Mouse (Mus musculus): ENCODE results near the gene Flna.

Flna gene

DNA sequence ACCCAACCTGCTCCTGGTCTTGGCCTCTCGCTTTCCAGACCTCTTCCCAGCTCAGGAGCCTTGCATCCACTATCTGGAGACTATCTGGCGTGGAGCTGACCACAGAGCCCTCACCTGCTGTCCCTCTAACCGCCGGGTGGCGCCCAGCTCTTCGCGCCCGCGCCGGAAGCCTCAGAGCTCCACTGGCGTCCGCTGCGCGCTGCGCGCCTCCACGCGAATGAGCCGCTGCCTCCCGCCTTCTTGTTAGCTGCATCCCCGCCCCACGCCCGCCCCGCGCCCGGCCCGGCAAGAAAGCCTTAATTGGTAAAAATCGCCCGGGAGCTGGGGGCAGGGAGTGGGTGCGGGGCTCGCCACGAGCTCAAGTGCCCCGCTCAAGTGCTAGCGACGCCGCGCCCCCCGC lies at the start of gene Flna:
TSS of gene Flna (minus strand) at position 206 of the 400 bp plus-strand sequence.
- DNase-seq (ENCODE audit: low read depth): peak; percentile 79

DNA sequence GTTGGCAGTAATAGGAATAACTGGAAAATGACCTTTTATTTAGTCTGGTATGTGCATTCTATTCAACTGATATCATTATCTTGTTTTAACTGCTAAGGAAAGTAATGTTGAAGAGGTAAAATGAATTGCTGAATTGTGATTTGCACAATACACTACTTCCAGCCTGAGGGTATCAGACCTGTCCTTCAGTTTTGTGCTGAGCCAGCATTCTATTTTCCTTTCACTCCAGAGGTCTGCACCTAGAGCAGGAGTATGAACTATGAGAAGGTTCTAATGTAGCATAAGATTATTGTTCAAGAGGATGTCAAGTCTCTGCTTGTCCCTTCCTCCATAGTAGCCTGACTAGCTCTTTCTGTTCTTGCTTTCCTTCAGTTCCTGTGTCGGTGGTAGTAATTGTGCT lies 48.7 kb upstream of the Flna start:
- DNase-seq (ENCODE audit: low read depth): no peak

DNA sequence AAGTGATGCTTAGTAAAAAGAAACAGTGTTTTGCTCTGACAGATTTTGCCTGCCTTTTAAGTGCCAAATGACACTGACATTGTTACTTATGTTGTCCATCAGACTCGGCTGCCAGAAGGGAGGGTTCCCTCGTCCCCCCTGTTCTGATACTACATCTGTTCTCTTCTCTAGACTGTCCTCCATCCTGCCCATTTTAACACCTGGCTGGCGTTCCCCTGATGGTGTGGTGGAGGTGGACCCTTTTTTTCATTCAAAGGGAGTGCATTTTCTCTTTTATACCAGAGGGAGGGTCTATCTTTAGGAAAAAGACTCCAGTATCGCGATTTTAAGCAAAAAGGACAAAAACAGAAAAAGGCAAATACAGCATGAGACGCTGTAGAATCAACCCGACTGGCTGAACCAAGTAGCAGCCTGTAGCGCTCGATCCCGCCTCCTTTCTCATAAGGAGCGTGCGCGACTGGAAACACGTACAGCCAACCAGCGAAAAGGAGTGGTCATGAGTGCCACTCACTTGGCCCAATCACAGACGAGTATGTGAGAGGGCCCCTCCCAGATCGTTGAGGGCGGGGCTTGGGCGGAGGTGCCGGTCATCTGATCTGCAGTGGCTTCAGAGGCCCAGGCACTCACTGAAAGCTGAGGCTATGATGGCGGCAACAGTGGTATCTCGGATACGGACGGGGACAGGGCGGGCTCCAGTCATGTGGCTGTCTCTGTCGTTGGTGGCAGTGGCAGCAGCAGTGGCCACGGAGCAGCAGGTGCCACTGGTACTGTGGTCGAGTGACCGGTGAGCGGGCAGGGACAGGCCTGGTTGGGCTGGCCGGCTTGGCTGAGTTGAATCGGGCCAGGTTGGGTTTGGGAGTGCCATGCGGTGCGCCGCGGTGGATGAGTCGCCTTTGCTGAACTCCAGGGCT lies 47.2 kb upstream of the Flna start, which contains the start of gene Atp6ap1:
TSS of gene Atp6ap1 (plus strand) at position 560 of the 911 bp plus-strand sequence.
- DNase-seq (ENCODE audit: low read depth): peak; percentile 95

DNA sequence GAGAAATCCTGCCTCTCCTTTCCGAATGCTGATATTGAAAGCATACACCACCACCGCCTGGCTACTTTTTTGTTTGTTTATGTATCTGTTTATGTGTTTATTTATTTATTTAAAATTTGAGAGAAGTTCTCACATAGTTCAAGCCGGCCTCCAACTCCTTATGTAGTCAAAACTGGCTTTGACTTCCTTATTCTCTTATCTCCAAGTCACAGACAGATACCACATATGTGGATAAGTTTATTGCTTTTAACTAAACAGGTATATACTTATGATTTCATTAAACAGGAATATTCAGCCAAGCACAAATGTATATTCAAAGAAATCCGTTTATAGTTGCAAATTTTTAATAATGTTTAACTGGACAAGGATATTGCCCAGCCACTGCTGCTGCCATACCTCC lies 43.8 kb upstream of the Flna start:
- DNase-seq (ENCODE audit: low read depth): no peak

DNA sequence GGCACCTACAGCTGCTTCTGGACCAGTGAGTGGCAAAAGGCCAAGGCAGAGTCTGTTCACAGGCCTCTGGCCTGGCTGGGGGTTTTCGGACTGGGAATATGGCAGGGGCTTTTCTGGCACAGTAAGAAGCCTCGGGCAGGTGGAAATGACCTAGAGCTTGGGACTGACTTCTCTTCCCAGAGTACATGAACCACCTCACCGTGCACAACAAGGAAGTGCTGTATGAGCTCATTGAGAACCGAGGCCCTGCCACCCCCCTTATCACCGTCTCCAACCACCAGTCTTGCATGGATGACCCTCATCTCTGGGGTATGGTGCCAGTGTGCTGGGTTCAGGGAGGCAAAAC lies 33.4 kb upstream of the Flna start:
- no peak for DNase-seq (ENCODE audit: low read depth)

DNA sequence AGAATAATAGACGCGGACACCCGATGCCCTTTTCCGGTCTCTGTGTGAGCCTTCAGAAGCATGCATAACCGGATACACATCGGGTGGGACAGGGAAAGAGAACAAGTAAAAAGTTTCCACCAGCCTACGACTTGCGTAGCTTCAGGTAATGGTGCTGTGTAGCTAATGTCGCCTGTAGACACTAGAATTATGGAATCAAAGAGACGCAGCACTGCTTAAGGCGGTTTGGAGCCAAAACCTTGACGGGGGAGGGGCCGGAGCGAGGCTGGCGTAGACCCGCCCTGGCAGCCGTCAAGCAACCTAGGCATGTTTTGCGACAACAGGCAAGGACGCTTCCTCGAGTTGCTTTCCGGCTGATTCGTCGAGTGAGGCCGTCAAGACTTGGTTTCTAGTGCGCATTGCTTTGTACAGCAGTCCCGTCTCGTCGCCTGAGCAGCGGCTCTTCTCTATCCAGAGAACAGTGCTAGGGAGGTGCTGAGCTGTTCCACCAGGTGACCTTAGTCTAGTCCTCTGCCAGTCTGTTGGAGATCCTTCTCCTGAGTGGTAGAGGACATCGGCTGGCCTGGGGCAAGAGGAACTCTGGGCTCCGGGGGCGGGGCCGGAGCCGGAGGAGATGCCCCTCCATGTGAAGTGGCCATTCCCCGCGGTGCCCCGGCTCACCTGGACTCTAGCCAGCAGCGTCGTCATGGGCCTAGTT lies 32.9 kb upstream of the Flna start:
- peak; percentile 90 for DNase-seq (ENCODE audit: low read depth)

DNA sequence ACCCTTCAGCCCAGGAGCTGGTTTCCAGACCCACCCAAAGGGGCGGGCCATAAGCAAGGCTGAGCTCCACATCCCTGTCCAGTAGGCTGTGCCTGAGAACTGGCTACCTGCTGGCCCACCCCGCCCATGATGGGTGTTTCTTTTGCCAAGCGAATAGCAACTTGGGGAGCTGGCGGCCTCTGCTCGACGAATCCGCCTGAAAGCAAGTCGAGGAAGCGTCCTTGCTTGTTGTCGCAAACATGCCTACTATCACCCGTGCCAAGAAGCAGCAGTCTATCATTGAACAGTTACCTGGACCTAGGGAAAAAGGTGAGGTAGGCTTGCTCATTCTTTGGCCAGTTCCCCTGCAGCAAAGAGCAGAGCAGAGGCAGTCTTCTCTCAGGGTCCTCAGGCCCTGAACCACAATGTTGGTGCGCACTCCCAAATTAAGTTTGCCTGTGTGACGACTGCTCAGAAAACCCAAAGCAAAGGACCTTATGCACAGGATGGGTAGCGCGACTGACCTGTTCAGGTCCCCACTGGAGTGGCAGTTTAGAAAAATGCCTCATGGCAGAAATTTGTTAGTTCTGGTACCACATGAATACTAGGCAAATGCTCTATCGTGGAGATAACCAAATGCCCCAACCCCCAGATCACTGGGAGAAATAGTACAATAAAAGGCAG lies 32.2 kb upstream of the Flna start, which contains the start of the genes Taz and Dnase1l1:
TSS of gene Taz (plus strand) at position 181 of the 663 bp plus-strand sequence.
TSS of gene Dnase1l1 (minus strand) at position 606 of the 663 bp plus-strand sequence.
- DNase-seq (ENCODE audit: low read depth): peak; percentile 89

DNA sequence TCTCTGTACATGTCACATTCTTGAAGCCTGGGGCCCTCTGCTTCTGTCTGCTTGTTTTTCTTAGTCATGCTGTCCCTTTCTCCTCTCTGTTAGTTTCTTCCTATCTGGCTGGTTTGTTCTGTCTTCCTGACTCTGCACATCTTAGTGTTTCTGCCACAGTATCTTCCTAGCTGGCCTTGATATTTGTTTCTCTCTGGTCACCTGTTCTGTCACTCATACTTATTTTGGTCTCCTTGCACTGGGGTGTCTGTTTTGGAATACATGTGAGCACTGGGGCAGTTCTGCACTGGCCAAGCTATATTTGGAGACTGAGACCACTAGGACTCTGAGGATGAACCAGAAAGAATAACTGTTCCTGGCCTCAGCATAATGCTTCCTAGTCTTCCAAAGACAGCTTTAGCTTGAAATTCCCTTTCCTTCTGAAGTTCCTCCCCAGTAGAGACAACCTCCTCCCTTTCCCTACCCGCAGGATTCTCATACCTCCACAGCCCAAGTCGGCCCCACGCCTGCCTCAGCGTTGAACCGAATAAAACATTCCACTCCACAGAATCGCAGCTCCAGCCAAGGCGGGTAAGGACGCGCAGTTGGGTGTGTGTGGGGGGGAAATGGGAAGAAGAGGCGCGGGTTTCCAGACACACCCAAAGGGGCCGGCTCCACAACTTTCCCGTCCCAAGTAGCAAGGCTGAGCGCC lies 31.6 kb upstream of the Flna start:
- no peak for DNase-seq (ENCODE audit: low read depth)

DNA sequence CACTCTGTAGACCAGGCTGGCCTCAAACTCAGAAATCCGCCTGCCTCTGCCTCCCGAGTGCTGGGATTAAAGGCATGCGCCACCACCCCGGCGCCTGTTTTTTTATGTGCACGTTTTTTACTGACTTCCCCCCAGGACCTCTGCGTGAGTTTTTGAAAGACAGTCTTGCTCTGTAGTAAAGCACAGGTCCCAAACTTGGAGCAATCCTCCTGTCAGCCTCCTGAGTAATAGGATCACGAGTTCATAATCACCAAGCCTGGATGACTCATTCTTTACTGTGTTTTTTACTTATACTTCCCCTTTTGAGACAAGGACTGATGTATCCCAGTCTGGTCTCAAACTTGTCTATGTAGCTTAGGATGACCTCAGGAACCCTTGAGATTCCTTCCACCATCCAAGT lies 28.3 kb upstream of the Flna start:
- DNase-seq (ENCODE audit: low read depth): peak; percentile 54

DNA sequence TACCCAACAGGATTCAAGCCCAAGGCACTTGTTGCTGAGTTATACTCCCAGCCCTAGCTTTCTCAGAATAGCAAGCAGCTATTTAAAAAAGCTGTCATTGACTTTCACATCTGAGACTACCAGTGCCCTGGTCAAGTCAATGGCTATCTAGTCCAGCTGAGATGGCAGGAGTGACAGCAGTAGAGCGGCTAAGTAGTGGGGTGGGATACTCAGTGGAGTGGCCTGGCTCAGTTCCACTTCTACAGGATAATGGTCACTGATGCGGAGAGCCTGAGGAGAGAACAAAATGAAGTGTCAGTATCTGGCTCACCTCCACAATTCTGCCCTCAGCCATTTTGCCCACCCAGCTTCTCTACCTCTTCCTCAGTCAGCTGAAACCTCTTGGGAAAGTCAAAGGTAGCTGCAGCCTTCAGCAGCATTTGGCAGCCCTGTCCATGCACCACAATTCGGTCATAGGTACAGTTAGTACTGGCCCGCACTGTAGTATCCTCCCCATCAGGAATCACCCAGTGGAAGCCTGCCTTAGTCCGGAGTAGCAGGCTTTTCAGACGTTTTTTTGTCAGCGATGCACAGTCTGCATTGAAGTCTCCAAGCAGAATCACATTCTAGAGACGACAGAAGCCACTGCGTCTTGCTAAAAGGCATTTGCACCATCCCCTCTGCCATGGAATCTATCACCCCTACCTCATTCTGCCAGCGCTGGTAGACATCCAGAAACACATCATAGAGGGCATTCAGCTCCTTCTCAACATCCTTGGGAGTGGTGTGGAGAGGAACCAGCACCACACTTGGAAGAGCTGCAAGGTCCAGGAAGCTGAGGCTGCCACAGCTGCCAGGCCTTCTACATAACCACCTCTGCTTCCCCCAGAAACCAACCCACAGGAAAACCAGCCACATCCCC lies 24.1 kb upstream of the Flna start:
- DNase-seq (ENCODE audit: low read depth): peak; percentile 48

DNA sequence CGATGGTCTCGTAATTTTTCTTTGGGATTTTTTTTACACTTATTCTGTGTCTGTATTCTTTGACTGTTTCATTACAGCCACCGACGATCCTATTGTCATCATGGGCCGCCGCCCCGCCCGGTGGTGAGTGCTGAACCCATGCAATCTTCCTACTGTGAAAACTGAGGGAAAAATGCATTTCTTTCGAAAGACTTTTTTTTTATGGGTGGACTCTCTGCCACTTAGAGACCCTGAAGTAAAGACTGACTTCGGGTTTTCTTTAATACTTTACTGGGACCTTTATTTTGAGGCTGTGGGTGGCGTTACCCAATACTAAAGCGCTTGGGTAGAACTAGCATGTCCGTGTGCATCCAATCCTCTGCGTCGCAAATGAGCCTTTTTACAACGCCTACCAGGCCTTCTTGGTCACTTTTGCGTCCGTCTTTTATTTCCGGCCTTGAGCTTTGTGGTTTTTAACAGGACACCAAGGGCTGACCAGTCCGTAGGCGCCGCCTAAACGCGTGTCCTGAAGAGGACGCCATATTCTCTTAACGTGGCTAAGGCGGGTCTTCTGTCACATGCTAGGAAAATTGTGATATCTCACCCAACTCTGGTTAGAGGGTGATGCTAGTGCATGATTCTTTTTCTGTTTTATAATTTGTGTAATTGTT lies 21.4 kb upstream of the Flna start:
- peak; percentile 69 for DNase-seq (ENCODE audit: low read depth)

DNA sequence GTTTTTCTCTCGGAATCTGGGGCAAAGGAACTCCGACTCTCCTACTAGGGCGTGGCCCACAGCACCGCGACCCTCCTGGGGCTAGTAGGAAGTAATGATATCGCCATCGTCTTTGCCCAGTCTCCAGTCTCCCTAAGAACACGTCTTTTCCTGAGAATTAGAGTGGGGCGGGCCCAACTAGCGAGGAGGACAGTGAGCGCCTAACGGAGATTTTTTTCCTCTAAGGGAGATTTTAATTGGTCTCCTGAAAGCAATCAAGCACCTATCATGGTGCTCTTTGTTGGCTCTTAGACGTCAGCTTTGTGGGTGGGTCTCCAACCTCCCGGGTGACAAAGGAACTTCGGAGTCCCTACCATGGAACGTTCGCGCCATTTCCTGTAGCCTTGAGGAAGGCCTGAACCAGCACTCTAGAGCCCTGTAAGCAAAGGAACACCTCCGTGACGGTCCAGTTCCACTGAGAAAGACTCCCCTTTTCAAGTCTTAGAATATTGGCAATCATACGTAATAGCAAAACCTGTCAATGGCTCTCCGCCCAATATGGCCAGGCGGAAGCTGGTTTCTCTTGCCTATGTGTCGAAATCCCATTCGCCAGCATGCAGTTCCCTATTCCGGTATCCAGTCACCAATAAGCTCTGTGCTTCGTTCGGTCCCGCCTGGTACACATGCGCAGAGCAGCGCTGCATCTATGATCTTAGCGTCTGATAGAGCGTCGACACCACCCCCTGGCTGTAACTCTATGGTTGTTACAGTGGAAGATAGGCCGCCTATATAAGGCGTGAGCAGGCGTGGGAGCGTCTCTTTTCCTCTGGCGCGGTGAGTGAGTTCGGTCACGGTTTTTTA lies 20.7 kb upstream of the Flna start, which contains the start of gene Rpl10:
TSS of gene Rpl10 (plus strand) at position 751 of the 840 bp plus-strand sequence.
- peak; percentile 96 for DNase-seq (ENCODE audit: low read depth)

DNA sequence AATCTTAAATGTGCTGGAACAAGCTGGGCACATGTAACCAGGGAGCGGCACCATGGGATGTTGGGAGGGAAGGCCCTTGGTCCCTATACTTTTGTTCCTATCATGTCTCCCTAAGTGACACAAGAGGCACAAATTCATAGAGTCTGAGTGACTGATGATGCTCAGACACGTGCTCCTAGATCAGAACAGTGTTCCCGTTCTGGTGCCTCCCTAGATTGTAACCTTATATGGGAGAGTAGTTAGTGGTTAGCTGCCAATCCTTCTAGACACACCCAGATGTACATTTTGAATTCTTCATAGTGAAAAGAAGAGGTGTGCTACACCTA lies 20.1 kb upstream of the Flna start:
- DNase-seq (ENCODE audit: low read depth): no peak

DNA sequence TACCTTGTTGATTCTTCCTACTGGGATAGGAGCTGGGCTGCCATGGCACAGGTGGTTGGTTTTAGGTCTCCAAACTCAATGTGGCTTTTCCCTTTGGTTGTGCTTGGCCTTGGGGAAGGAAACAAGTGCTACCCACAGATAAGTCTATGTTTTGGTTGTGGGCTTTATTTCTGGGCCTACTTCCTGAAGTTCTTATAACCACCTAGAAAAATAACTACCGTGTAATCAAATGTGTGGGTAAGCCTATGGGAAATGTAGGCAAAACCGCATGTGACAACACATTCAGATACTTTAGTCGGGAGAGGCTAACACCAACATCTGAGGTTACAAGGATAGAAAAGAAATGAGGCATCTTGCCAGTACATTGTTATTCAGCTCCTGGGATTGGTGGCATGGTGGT lies 8.1 kb upstream of the Flna start:
- no peak for DNase-seq (ENCODE audit: low read depth)

DNA sequence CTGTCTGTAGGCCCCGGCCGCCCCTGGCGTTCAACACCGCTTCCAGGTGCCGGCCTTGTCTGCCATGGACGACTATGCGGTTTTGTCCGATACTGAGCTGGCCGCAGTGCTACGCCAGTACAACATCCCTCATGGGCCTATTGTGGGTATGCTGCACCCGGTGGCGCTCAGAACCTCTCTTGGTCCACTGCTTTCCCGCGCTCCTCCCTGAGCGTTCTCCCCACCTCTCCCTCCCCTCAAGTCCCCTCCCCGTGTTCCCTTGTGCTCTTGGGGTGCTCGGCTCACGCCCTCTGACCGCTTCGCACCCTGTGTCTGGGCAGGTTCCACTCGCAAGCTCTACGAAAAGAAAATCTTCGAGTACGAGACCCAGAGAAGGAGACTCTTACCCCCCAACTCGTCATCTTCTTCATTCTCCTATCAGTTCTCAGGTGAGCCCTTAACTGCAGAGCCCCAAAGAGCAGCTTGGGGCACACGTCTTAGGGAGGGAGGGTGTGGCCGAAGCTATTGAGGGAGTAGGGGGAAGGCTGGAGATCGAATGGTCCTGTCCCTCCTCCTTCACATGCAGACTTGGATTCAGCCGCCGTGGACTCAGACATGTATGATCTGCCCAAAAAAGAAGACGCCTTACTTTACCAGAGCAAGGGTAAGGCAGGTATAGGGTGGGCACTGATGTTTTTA lies 5.4 kb upstream of the Flna start:
- peak; percentile 34 for DNase-seq (ENCODE audit: low read depth)

DNA sequence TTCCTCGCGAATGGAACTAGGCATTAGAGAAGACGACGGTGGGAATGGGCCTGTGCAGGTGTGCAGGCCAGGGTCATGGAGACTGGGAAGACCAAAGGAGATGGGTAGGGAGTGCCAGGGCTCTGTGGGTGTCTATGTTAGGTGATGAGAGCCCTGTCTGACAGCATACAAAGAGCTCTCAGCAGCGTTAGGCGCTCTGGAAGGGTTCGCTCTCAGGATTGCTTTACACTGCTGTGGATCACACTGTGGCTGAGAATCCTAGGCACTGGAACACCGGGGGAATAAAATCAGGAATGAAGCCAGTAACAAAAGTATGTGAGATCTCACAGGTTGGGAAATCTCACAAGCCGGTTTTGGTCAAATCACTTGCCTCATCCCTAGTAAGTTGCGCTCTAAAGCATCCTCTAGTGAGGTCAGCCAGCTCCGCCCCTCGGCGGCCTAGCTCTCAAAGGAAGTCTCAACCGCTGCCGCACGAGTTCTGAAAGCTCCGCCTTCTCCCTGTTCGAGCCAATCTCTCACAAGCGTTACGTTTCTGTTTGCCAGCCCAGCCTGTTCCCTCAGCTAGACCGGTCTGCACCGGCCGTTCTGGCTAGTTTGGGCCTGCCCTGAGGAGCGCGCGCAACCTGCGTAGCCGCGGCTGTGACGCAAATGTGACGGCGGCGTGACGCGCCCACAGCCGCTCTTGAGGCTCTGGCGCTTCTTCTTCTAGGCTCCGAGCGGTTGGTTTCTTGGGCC lies 4.7 kb upstream of the Flna start, which contains the start of gene Emd:
TSS of gene Emd (plus strand) at position 535 of the 735 bp plus-strand sequence.
- DNase-seq (ENCODE audit: low read depth): peak; percentile 95

DNA sequence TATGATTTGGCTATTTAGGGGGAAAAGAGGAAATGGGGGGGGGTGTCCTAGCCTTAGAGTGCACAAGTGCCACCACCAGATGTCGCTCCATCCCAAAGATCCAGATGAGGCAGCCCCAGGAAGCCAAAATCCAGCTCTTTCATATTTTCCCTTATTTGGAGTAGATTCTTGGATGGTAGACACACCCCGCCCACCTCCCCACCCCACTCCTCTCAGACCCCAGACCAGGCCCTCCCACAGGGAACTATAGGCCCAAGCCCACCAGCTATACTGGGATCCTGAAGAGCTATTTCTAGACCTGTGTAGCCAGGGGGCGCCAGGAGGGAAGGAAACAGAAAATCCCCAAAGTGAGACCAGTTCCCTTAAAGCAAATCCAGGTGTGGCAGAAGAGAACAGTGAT lies 969 bp downstream of the Flna start:
- peak; percentile 83 for DNase-seq (ENCODE audit: low read depth)

DNA sequence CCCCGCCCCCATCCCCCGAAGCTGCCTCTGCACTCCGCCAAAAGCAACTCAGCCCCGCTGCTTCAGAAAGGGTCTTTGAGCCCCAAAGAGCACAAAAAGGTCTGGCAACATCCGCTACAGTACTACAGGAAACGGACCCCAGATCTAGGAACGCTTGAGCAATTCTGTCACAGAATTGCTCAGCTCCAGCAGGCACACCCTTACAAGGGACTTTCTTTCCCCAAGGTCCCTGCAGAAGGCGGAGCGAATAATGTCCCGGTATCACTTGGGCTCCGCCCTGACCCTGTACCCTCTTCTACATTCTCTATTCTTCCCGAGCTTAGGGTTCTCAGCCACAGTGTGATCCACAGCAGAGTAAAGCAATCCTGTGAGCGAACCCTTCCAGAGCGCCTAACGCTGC lies 2.9 kb downstream of the Flna start:
- no peak for DNase-seq (ENCODE audit: low read depth)

Measured in NIH3T3 (cell line).